Mouse (Mus musculus) brain, embryonic 18.5 days (tissue): ENCODE results near the gene Padi6.

Source experiments
- DNase-seq: peaks from one replicate; pipeline ENCODE4 v3.0.0-alpha.2; 2012; ENCODE audit warnings: low read depth, low spot score

The Padi6 gene

GRCm38 (mm10) chr4:140742543-140742942, at the start of gene Padi6:
Gene Padi6 (minus strand): TSS chr4:140742643.
- no peak for DNase-seq

GRCm38 (mm10) chr4:140791071-140791470, 48.6 kb upstream of the Padi6 start:
- DNase-seq = no peak

GRCm38 (mm10) chr4:140789983-140790382, 47.5 kb upstream of the Padi6 start:
- no peak for DNase-seq

- DNase-seq = no peak
Observed at GRCm38 (mm10) chr4:140788983-140789382, 46.5 kb upstream of the Padi6 start.

GRCm38 (mm10) chr4:140788264-140788663, 45.8 kb upstream of the Padi6 start:
- DNase-seq = no peak

- DNase-seq = no peak
Observed at GRCm38 (mm10) chr4:140787414-140787813, 45.0 kb upstream of the Padi6 start.

- no peak for DNase-seq
Observed at GRCm38 (mm10) chr4:140785217-140785616, 42.8 kb upstream of the Padi6 start.

GRCm38 (mm10) chr4:140784292-140784945, 42.0 kb upstream of the Padi6 start:
- no peak for DNase-seq

- DNase-seq = no peak
Observed at GRCm38 (mm10) chr4:140782821-140783220, 40.4 kb upstream of the Padi6 start.

- DNase-seq = no peak
Observed at GRCm38 (mm10) chr4:140780507-140780906, 38.1 kb upstream of the Padi6 start.

- no peak for DNase-seq
Observed at GRCm38 (mm10) chr4:140779803-140780397, 37.5 kb upstream of the Padi6 start.

GRCm38 (mm10) chr4:140776623-140777022, 34.2 kb upstream of the Padi6 start:
- DNase-seq = no peak

GRCm38 (mm10) chr4:140775876-140776275, 33.4 kb upstream of the Padi6 start:
- no peak for DNase-seq

- DNase-seq = no peak
Observed at GRCm38 (mm10) chr4:140774893-140775292, 32.5 kb upstream of the Padi6 start.

- DNase-seq = no peak
Observed at GRCm38 (mm10) chr4:140774025-140774800, 31.8 kb upstream of the Padi6 start, which contains the start of gene Padi4. Gene Padi4 (minus strand): TSS chr4:140774236.

- DNase-seq = no peak
Observed at GRCm38 (mm10) chr4:140771091-140771490, 28.6 kb upstream of the Padi6 start.

GRCm38 (mm10) chr4:140770433-140770832, 28.0 kb upstream of the Padi6 start:
- DNase-seq = no peak

- no peak for DNase-seq
Observed at GRCm38 (mm10) chr4:140768973-140769372, 26.5 kb upstream of the Padi6 start.

- DNase-seq = no peak
Observed at GRCm38 (mm10) chr4:140765936-140766335, 23.5 kb upstream of the Padi6 start.

- DNase-seq = no peak
Observed at GRCm38 (mm10) chr4:140763158-140763557, 20.7 kb upstream of the Padi6 start.

- DNase-seq = no peak
Observed at GRCm38 (mm10) chr4:140761601-140762000, 19.2 kb upstream of the Padi6 start.

- no peak for DNase-seq
Observed at GRCm38 (mm10) chr4:140755811-140756210, 13.4 kb upstream of the Padi6 start.

- no peak for DNase-seq
Observed at GRCm38 (mm10) chr4:140753366-140753765, 10.9 kb upstream of the Padi6 start.
